Mouse (Mus musculus) MEL (cell line): ENCODE measurements at regions not wholly inside any gene's neighbourhood (a gene's known extent, or its start where the extent isn't known, plus 50 kb on each side); places are given as distances from the start of the nearest gene placed in this dataset.

Experiments
- DNase-seq: peaks from one replicate; pipeline ENCODE4 v3.0.0; 2011; ENCODE audit warnings: low read depth, low spot score
- H3K27ac ChIP-seq: 2 replicates; pipeline ENCODE4 v1.5.1; 2012; ENCODE audit warnings: low read depth, mild to moderate bottlenecking, control low read depth, low read length, moderate library complexity; ENCODE audit not compliant: control insufficient read depth
- H3K27me3 ChIP-seq, 2 experiments: fragments of 150-350 bp in 1 of 2; sonication (generic) in 1 of 2; 2 replicates each; pipeline ENCODE4 v1.6.1; 2012; ENCODE audit warnings: low read length in 2 of 2, mild to moderate bottlenecking in 2 of 2, improper control_type of control experiment in 1 of 2, moderate library complexity in 1 of 2; ENCODE audit not compliant: insufficient read depth in 2 of 2, control insufficient read depth in 1 of 2
- H3K36me3 ChIP-seq, 2 experiments: 2 replicates each; pipeline ENCODE4 v1.6.1; 2012 to 2014; ENCODE audit warnings: low read length in 2 of 2, improper control_type of control experiment in 1 of 2, inconsistent platforms in 1 of 2, mild to moderate bottlenecking in 1 of 2; ENCODE audit not compliant: insufficient read depth in 2 of 2, control insufficient read depth in 1 of 2
- H3K4me1 ChIP-seq, 2 experiments: fragments of 150-350 bp in 1 of 2; sonication (generic) in 1 of 2; 2 replicates each; pipeline ENCODE4 v1.6.1; 2012; ENCODE audit warnings: low read length in 2 of 2, improper control_type of control experiment in 1 of 2, mild to moderate bottlenecking in 1 of 2; ENCODE audit not compliant: insufficient read depth in 2 of 2, control insufficient read depth in 1 of 2
- H3K4me3 ChIP-seq, 2 experiments: fragments of 150-350 bp in 1 of 2; sonication (generic) in 1 of 2; 2 replicates each; pipeline ENCODE4 v1.5.1; 2012; ENCODE audit warnings: low read depth in 2 of 2, low read length in 2 of 2, mild to moderate bottlenecking in 2 of 2, moderate library complexity in 2 of 2, control low read depth in 1 of 2, improper control_type of control experiment in 1 of 2; ENCODE audit not compliant: control insufficient read depth in 1 of 2, insufficient read depth in 1 of 2
- H3K79me2 ChIP-seq: 2 replicates; pipeline ENCODE4 v1.6.1; 2012; ENCODE audit warnings: mild to moderate bottlenecking, low read length, moderate library complexity; ENCODE audit not compliant: control insufficient read depth, poor library complexity, insufficient read depth
- H3K9ac ChIP-seq: 2 replicates; pipeline ENCODE4 v1.6.1; 2012; ENCODE audit warnings: low read depth, mild to moderate bottlenecking, control low read depth, low read length, moderate library complexity; ENCODE audit not compliant: control insufficient read depth, poor library complexity, severe bottlenecking
- H3K9me3 ChIP-seq: fragments of 150-350 bp; sonication (generic); replicated peaks from 2 replicates; pipeline ENCODE4 v1.6.1; 2012; ENCODE audit warnings: mild to moderate bottlenecking, low read length, improper control_type of control experiment, moderate library complexity; ENCODE audit not compliant: insufficient read depth
- CHD1 ChIP-seq: IDR thresholded peaks from 2 replicates; pipeline ENCODE4 v1.6.1; 2012; ENCODE audit warnings: low read depth, mild to moderate bottlenecking, inconsistent platforms, low read length, improper control_type of control experiment
- CHD2 ChIP-seq: IDR thresholded peaks from 2 replicates; pipeline ENCODE4 v1.6.1; 2011; ENCODE audit warnings: low read length, improper control_type of control experiment
- CTCF ChIP-seq, 3 experiments: IDR thresholded peaks in 2 of 3; conservative IDR thresholded peaks in 1 of 3; 2 replicates each; pipeline ENCODE4 v1.5.1; 2011 to 2012; ENCODE audit warnings: low read length in 3 of 3, low read depth in 2 of 3, mild to moderate bottlenecking in 2 of 3, improper control_type of control experiment in 1 of 3, inconsistent platforms in 1 of 3, mixed read lengths in 1 of 3, moderate library complexity in 1 of 3; ENCODE audit not compliant: control insufficient read depth in 1 of 3, insufficient read depth in 1 of 3, poor library complexity in 1 of 3, severe bottlenecking in 1 of 3
- E2F4 ChIP-seq: IDR thresholded peaks from 2 replicates; pipeline ENCODE4 v1.6.1; 2011; ENCODE audit warnings: low read depth, low read length, improper control_type of control experiment, borderline replicate concordance
- ELF1 ChIP-seq: IDR thresholded peaks from 2 replicates; pipeline ENCODE4 v1.6.1; 2014; ENCODE audit warnings: low read depth, mild to moderate bottlenecking, inconsistent platforms, low read length, improper control_type of control experiment, moderate library complexity
- EP300 ChIP-seq, 2 experiments: IDR thresholded peaks; 2 replicates each; pipeline ENCODE4 v1.6.1; 2011; ENCODE audit warnings: improper control_type of control experiment in 2 of 2, low read length in 2 of 2, low read depth in 1 of 2, mild to moderate bottlenecking in 1 of 2
- GABPA ChIP-seq: IDR thresholded peaks from 2 replicates; pipeline ENCODE4 v1.6.1; 2012; ENCODE audit warnings: low read depth, mild to moderate bottlenecking, inconsistent platforms, low read length, improper control_type of control experiment, moderate library complexity
- GATA1 ChIP-seq: IDR thresholded peaks from 2 replicates; pipeline ENCODE4 v1.6.1; 2011; ENCODE audit warnings: low read depth, low read length, improper control_type of control experiment
- HCFC1 ChIP-seq: IDR thresholded peaks from 2 replicates; pipeline ENCODE4 v1.6.1; 2012; ENCODE audit warnings: low read depth, mild to moderate bottlenecking, inconsistent platforms, low read length, improper control_type of control experiment, moderate library complexity
- MAFK ChIP-seq: IDR thresholded peaks from 2 replicates; pipeline ENCODE4 v1.6.1; 2011; ENCODE audit warnings: low read depth, mild to moderate bottlenecking, low read length, improper control_type of control experiment, borderline replicate concordance
- MXI1 ChIP-seq: IDR thresholded peaks from 2 replicates; pipeline ENCODE4 v1.6.1; 2011; ENCODE audit warnings: mild to moderate bottlenecking, low read depth, low read length, improper control_type of control experiment
- MYB ChIP-seq: IDR thresholded peaks from 2 replicates; pipeline ENCODE4 v1.6.1; 2011; ENCODE audit warnings: mild to moderate bottlenecking, low read depth, low read length, improper control_type of control experiment
- MYC ChIP-seq: IDR thresholded peaks from 2 replicates; pipeline ENCODE4 v1.6.1; 2011; ENCODE audit warnings: low read depth, mild to moderate bottlenecking, low read length, improper control_type of control experiment, moderate library complexity
- NELFE ChIP-seq: IDR thresholded peaks from 2 replicates; pipeline ENCODE4 v1.6.1; 2011; ENCODE audit warnings: low read depth, low read length, improper control_type of control experiment
- NRF1 ChIP-seq: IDR thresholded peaks from 2 replicates; pipeline ENCODE4 v1.6.1; 2014; ENCODE audit warnings: low read depth, mild to moderate bottlenecking, inconsistent platforms, low read length, improper control_type of control experiment, moderate library complexity; ENCODE audit not compliant: poor library complexity, insufficient read depth, severe bottlenecking
- POLR2AphosphoS5 ChIP-seq: IDR thresholded peaks from 2 replicates; pipeline ENCODE4 v1.6.1; 2012; ENCODE audit warnings: low read depth, borderline replicate concordance, mild to moderate bottlenecking, inconsistent platforms, low read length, moderate library complexity, mixed read lengths
- RAD21 ChIP-seq: IDR thresholded peaks from 2 replicates; pipeline ENCODE4 v1.6.1; 2011; ENCODE audit warnings: mild to moderate bottlenecking, low read depth, low read length, improper control_type of control experiment
- RCOR1 ChIP-seq: IDR thresholded peaks from 2 replicates; pipeline ENCODE4 v1.6.1; 2012; ENCODE audit warnings: low read depth, mild to moderate bottlenecking, inconsistent platforms, low read length, improper control_type of control experiment
- SIN3A ChIP-seq: IDR thresholded peaks from 2 replicates; pipeline ENCODE4 v1.6.1; 2012; ENCODE audit warnings: low read length, improper control_type of control experiment, inconsistent platforms
- SMC3 ChIP-seq: IDR thresholded peaks from 2 replicates; pipeline ENCODE4 v1.6.1; 2011; ENCODE audit warnings: low read depth, low read length, improper control_type of control experiment
- TBP ChIP-seq: IDR thresholded peaks from 2 replicates; pipeline ENCODE4 v1.8.0; 2011; ENCODE audit warnings: low read depth, low read length, improper control_type of control experiment
- TCF12 ChIP-seq: IDR thresholded peaks from 2 replicates; pipeline ENCODE4 v1.6.1; 2014; ENCODE audit warnings: low read depth, mild to moderate bottlenecking, inconsistent platforms, low read length, improper control_type of control experiment, moderate library complexity
- USF1 ChIP-seq: IDR thresholded peaks from 2 replicates; pipeline ENCODE4 v1.6.1; 2014; ENCODE audit warnings: low read depth, mild to moderate bottlenecking, inconsistent platforms, low read length, improper control_type of control experiment, moderate library complexity
- USF2 ChIP-seq, 2 experiments: IDR thresholded peaks; 2 replicates each; pipeline ENCODE4 v1.6.1; 2011 to 2012; ENCODE audit warnings: improper control_type of control experiment in 2 of 2, low read length in 2 of 2, borderline replicate concordance in 1 of 2, inconsistent platforms in 1 of 2, low read depth in 1 of 2, mild to moderate bottlenecking in 1 of 2; ENCODE audit not compliant: insufficient read depth in 1 of 2
- ZC3H11A ChIP-seq: IDR thresholded peaks from 2 replicates; pipeline ENCODE4 v1.6.1; 2012; ENCODE audit warnings: low read depth, mild to moderate bottlenecking, inconsistent platforms, low read length, improper control_type of control experiment
- ZKSCAN1 ChIP-seq: IDR thresholded peaks from 2 replicates; pipeline ENCODE4 v1.6.1; 2012; ENCODE audit warnings: low read depth, mild to moderate bottlenecking, inconsistent platforms, low read length, improper control_type of control experiment, moderate library complexity

DNA sequence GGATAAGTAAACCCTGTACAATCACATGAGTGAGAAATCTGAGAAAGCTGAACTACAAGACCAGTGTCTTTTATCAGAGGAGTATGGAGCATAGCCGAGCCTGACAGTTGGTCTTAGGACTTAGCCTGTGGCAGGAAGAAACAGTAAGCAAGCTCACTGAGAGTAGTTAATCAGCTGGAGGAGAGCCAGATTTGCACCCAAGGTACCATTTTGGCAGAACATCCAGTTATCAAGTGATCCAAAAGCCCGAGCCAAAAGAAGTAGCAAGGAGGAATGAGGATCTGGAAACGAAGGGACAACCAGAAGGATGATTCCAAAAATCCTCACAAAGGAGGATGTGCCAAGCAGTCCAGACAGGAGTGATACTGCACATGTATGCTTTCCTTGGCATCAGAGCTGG is 248.0 kb downstream of the Rdh14 start:
- H3K4me1 ChIP-seq = no peaks in the 10 kb centered on the region
- H3K9me3 ChIP-seq = no peaks in the 10 kb centered on the region
- H3K4me3 ChIP-seq = no peak overlapping the region
- TF ChIP-seq GATA1 (no peak), E2F4 (no peak), SMC3 (no peak), TCF12 (no peak), MAFK (no peak), HCFC1 (no peak), USF2 (IDR thresholded peaks at IDR 0.05; ENCODE audit: borderline replicate concordance in 1 of 2, insufficient read depth in 1 of 2, low read depth in 1 of 2, low read length in 2 of 2) (no peak), USF1 (no peak), EP300 (IDR thresholded peaks at IDR 0.05; ENCODE audit: low read depth in 1 of 2, low read length in 2 of 2) (no peak), NELFE (no peak), MYC (no peak), MYB (no peak), CTCF (IDR thresholded peaks at IDR 0.05 in 2 of 3, conservative IDR thresholded peaks at IDR 0.05 in 1 of 3; ENCODE audit: control insufficient read depth in 1 of 3, insufficient read depth in 1 of 3, low read depth in 2 of 3, low read length in 3 of 3, poor library complexity in 1 of 3, severe bottlenecking in 1 of 3) (no peak), MXI1 (no peak)
- DNase-seq = no peak
- H3K27ac ChIP-seq = no peak overlapping the region
- no peak overlapping the region for H3K9ac ChIP-seq
- H3K27me3 ChIP-seq = no peaks in the 10 kb centered on the region
- H3K36me3 ChIP-seq = no peaks in the 10 kb centered on the region
- H3K79me2 ChIP-seq = no peaks in the 10 kb centered on the region

GRCm38 (mm10) chr12:10654466-10655184 is 264.1 kb downstream of the Rdh14 start:
- H3K4me3 ChIP-seq = no peak overlapping the region
- H3K27ac ChIP-seq = no peak overlapping the region
- DNase-seq = no peak
- H3K79me2 ChIP-seq = no peaks in the 10 kb centered on the region
- no peaks in the 10 kb centered on the region for H3K4me1 ChIP-seq
- H3K9ac ChIP-seq = no peak overlapping the region
- H3K9me3 ChIP-seq = no peaks in the 10 kb centered on the region
- TF ChIP-seq CHD1 (no peak), GABPA (no peak), HCFC1 (no peak), RAD21 (no peak), CHD2 (no peak), TBP (no peak), POLR2AphosphoS5 (no peak), NELFE (no peak), RCOR1 (no peak), ZKSCAN1 (no peak), USF1 (no peak), EP300 (IDR thresholded peaks at IDR 0.05; ENCODE audit: low read depth in 1 of 2, low read length in 2 of 2) (no peak), ZC3H11A (no peak), USF2 (IDR thresholded peaks at IDR 0.05; ENCODE audit: borderline replicate concordance in 1 of 2, insufficient read depth in 1 of 2, low read depth in 1 of 2, low read length in 2 of 2) (no peak), SIN3A (no peak), ELF1 (no peak), MYB (no peak), GATA1 (no peak), TCF12 (no peak), NRF1 (no peak)
- H3K36me3 ChIP-seq = no peaks in the 10 kb centered on the region
- H3K27me3 ChIP-seq = no peaks in the 10 kb centered on the region
